ENCODE assay signal across 8 mouse cellular contexts in genomic region chr7:138840594-138841021, GRCm38 (mm10). TPM values are rescaled to one million over a fixed set of nuclear protein-coding genes. Genes with fewer than 3 reads are reported as not detected.
DNase-seq lines count a peak whose midpoint lies in the region; ATAC-seq lines count a peak whose summit lies in the region.

No protein-coding gene starts in this region.

- no peak overlapping the region for H3K27ac ChIP-seq in limb, embryonic 11.5 days (replicated peaks; ENCODE audit: low read depth, low read length)
- H3K27ac ChIP-seq in neural tube, embryonic 11.5 days (ENCODE audit: low read depth, low read length), result no peak overlapping the region

- DNase-seq in 416B (ENCODE audit: low read depth), result peak; percentile 73
- DNase-seq in adipocyte (ENCODE audit: low spot score), result peak; percentile 86
- peak; percentile 95 for DNase-seq in embryo, embryonic 10.5 days (ENCODE audit: low spot score)
- DNase-seq in gastrocnemius, postnatal 14 days, result peak; percentile 63
- DNase-seq in kidney, adult 8-10 months, result peak; percentile 78 to 90
- DNase-seq in limb, embryonic 11.5 days (ENCODE audit: low spot score), result peak; percentile 92
- DNase-seq in neural tube, embryonic 11.5 days (ENCODE audit: low spot score), result peak; percentile 84
- DNase-seq in testis, postnatal 10 days (ENCODE audit: low spot score), result peak; percentile 86

- no peak overlapping the region for H3K4me2 ChIP-seq in limb, embryonic 11.5 days (ENCODE audit: low read depth, severe bottlenecking)
- H3K4me2 ChIP-seq in neural tube, embryonic 11.5 days (ENCODE audit: low read depth), result no peak overlapping the region

- 22% methylated on average over 4 of the region's 4 CpGs for WGBS in limb, embryonic 11.5 days
- WGBS in neural tube, embryonic 11.5 days, result 16% methylated on average over 4 of the region's 4 CpGs

- peak; percentile 68; the same call in 1 of the 2 replicates for ATAC-seq in limb, embryonic 11.5 days (ENCODE audit: insufficient number of reproducible peaks, low FRiP score, low TSS enrichment, low read depth)
- no peak for ATAC-seq in neural tube, embryonic 11.5 days (ENCODE audit: insufficient read depth, low FRiP score, low TSS enrichment)

- H3K27me3 ChIP-seq in limb, embryonic 11.5 days (ENCODE audit: control insufficient read depth, insufficient read depth, low read length), result no peaks in the 10 kb centered on the region
- no peaks in the 10 kb centered on the region for H3K27me3 ChIP-seq in neural tube, embryonic 11.5 days (ENCODE audit: control insufficient read depth, insufficient read depth, low read length)

- no peak overlapping the region for H3K9ac ChIP-seq in limb, embryonic 11.5 days (ENCODE audit: low read length)
- no peak overlapping the region for H3K9ac ChIP-seq in neural tube, embryonic 11.5 days (ENCODE audit: low read length)

- H3K4me1 ChIP-seq in limb, embryonic 11.5 days (ENCODE audit: control insufficient read depth, insufficient read depth, low read length), result peaks cover 8% of the 10 kb centered on the region; the same call in 1 of the 2 replicates
- peaks cover 16% of the 10 kb centered on the region for H3K4me1 ChIP-seq in neural tube, embryonic 11.5 days (ENCODE audit: control insufficient read depth, insufficient read depth, low read length)

- no peaks in the 10 kb centered on the region for H3K9me3 ChIP-seq in limb, embryonic 11.5 days (ENCODE audit: control insufficient read depth, low read length)
- no peaks in the 10 kb centered on the region for H3K9me3 ChIP-seq in neural tube, embryonic 11.5 days (ENCODE audit: control insufficient read depth, low read length)

- no peaks in the 10 kb centered on the region for H3K36me3 ChIP-seq in limb, embryonic 11.5 days (ENCODE audit: control insufficient read depth, insufficient read depth, low read length)
- H3K36me3 ChIP-seq in neural tube, embryonic 11.5 days (ENCODE audit: control insufficient read depth, insufficient read depth, low read length), result no peaks in the 10 kb centered on the region

- H3K4me3 ChIP-seq in limb, embryonic 11.5 days (ENCODE audit: low read depth, low read length), result no peak overlapping the region
- H3K4me3 ChIP-seq in neural tube, embryonic 11.5 days (ENCODE audit: low read depth, low read length), result no peak overlapping the region

- intact Hi-C loops in gastrocnemius, postnatal 14 days (cut with DNase I; ENCODE audit: low total_unique reads), result no loop called here

RNA-seq across cellular contexts. Expression of gene Ppp2r2d, which starts 5.3 kb away (rescaled TPM):
- total RNA-seq in gastrocnemius, postnatal 14 days (2021), result 10 to 100 TPM; 25.5 to 28.6 TPM
- polyA plus RNA-seq in limb, embryonic 11.5 days (2014; fragmentation: Nextera tagmentation; extraction: Ambion mirVana), result 70.1 and 71.3 TPM in 2 replicates
- polyA plus RNA-seq in neural tube, embryonic 11.5 days (2014; fragmentation: Nextera tagmentation; extraction: Ambion mirVana), result 79.5 and 81.7 TPM in 2 replicates

RNA-seq across cellular contexts. Expression of gene Mapk1ip1, which starts 5.5 kb away (rescaled TPM):
- total RNA-seq in gastrocnemius, postnatal 14 days (2021), result 10 to 100 TPM; 11.9 to 21.3 TPM
- 12.2 and 12.9 TPM in 2 replicates for polyA plus RNA-seq in limb, embryonic 11.5 days (2014; fragmentation: Nextera tagmentation; extraction: Ambion mirVana)
- 16.0 and 16.7 TPM in 2 replicates for polyA plus RNA-seq in neural tube, embryonic 11.5 days (2014; fragmentation: Nextera tagmentation; extraction: Ambion mirVana)
